Mouse (Mus musculus) forebrain, embryonic 10.5 days (tissue): ENCODE measurements around the gene Ceacam19. TPM values are rescaled to one million over a fixed set of nuclear protein-coding genes. Genes with fewer than 3 reads are reported as not detected.

Source experiments
- DNase-seq: peaks from one replicate; pipeline ENCODE4 v3.0.0-alpha.2; 2017; ENCODE audit warnings: low spot score; ENCODE audit errors: extremely low spot score
- H3K27ac ChIP-seq: fragments of 300-500 bp; sonication (generic); 2 replicates; pipeline ENCODE4 v1.5.1; 2016; ENCODE audit warnings: mild to moderate bottlenecking
- H3K27me3 ChIP-seq: fragments of 300-500 bp; sonication (generic); 2 replicates; pipeline ENCODE4 v1.6.1; 2016; ENCODE audit warnings: mild to moderate bottlenecking; ENCODE audit not compliant: poor library complexity, severe bottlenecking
- H3K36me3 ChIP-seq: fragments of 300-500 bp; sonication (generic); replicated peaks from 2 replicates; pipeline ENCODE4 v1.6.1; 2016; ENCODE audit warnings: mild to moderate bottlenecking, moderate library complexity
- H3K4me1 ChIP-seq: fragments of 300-500 bp; sonication (generic); 2 replicates; pipeline ENCODE4 v1.6.1; 2016
- H3K4me3 ChIP-seq: fragments of 300-500 bp; sonication (generic); 2 replicates; pipeline ENCODE4 v1.5.1; 2016; ENCODE audit warnings: mild to moderate bottlenecking, moderate library complexity
- H3K9me3 ChIP-seq: fragments of 300-500 bp; sonication (generic); 2 replicates; pipeline ENCODE4 v1.6.1; 2016; ENCODE audit warnings: mild to moderate bottlenecking, moderate library complexity
- WGBS: fragments of 180-500 bp; shearing (Covaris S2); methylation state at CpG from one replicate; pipeline ENCODE4 v1.1.7; 2016; 5-methylcytosine and 5-hydroxymethylcytosine counted together
- polyA plus RNA-seq: library from polyadenylated mRNA; unstranded; fragments of >200 nt; fragmentation: Nextera tagmentation; extraction: Ambion mirVana; gene quantifications from 2 replicates; pipeline ENCODE4 v1.2.1, GENCODE M21; 2016

The Ceacam19 gene
- polyA plus RNA-seq, 1 experiment from 2014 or later = not detected

DNA sequence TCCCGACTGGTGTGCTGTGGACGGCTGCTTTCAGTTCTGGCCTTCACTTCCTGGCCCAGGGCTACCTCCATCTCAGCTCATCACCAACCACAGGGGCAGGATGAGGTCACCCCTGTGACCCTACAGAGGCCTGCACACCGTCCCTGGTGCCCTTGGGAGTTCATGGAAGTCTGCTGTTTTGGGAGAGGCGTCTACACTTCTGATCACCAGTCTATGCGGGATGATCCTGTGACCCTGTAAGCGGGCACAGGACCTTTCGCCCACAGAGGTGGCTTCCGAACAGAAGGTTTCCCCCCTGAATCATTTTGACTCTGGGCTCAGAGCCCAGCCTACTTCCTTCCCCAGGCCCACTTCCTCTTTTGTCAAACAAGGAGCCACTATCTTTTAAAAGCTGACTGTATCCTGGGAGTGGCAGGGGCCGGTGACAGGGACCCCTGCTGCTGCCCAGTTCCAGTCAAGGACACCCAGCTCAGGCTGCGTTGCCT, 16.6 kb downstream of the Ceacam19 start:
- Histone ChIP-seq H3K36me3 (no peaks in the 10 kb centered on the region), H3K4me3 (no peak overlapping the region), H3K27ac (no peak overlapping the region), H3K9me3 (peaks cover 12% of the 10 kb centered on the region), H3K4me1 (no peaks in the 10 kb centered on the region), H3K27me3 (no peaks in the 10 kb centered on the region)
- 67% methylated on average over 10 of the region's 10 CpGs for WGBS
- DNase-seq = no peak

DNA sequence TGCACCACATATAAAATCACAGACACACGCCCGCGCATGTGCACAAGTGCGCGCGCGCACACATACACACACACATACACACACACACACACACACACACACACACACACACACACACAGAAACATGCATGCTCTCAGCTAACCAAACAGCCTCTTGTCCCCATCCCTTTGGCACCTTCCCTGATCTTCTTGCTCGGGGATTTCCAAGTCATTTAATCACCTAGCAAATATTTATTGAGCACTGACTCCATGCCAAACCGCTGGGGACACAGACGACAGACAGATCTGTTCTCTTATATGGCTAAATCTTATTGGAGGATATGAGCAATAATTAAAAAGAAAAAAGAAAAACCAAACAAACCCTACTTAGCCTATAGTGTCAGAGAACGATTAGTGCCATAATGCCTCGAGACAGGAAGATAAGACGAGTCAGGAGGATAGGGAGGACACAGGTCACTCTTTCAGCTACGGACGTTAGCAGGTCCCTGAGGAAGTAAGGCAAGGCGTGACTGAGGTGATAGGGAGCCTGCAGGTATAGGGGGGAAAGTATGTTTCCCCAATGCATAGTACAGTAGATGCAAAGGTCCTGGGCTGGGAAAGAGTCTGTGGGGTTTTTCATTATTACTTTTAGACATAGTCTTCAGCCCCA, 19.9 kb downstream of the Ceacam19 start:
- H3K27ac ChIP-seq = no peak overlapping the region
- peaks cover 7% of the 10 kb centered on the region for H3K9me3 ChIP-seq
- 90% methylated on average over 16 of the region's 16 CpGs for WGBS
- no peaks in the 10 kb centered on the region for H3K27me3 ChIP-seq
- H3K4me3 ChIP-seq = no peak overlapping the region
- DNase-seq = no peak
- no peaks in the 10 kb centered on the region for H3K4me1 ChIP-seq
- H3K36me3 ChIP-seq = no peaks in the 10 kb centered on the region

DNA sequence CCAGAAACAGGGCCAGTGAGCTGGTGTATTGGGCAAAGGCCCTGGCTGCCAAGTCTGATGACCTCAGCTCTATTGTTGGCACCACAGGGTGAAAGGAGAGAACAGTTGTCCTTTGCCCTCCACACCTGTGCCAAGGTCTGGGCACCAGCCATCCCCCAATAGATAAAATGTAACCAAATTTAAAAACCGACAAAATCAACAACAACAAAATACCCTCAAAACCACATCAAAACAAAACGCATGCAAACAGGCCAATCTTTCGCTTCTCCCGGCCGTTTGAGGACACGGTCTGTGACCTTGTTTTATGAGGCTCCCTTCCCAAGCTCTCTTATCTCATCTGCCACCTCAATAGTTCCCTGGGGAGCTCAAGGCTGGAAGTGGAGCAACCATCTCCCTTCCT, 21.3 kb downstream of the Ceacam19 start:
- Histone ChIP-seq H3K27me3 (no peaks in the 10 kb centered on the region), H3K4me1 (no peaks in the 10 kb centered on the region), H3K4me3 (no peak overlapping the region), H3K27ac (no peak overlapping the region), H3K36me3 (no peaks in the 10 kb centered on the region), H3K9me3 (peaks cover 7% of the 10 kb centered on the region)
- no peak for DNase-seq
- WGBS = 90% methylated on average over 6 of the region's 6 CpGs

DNA sequence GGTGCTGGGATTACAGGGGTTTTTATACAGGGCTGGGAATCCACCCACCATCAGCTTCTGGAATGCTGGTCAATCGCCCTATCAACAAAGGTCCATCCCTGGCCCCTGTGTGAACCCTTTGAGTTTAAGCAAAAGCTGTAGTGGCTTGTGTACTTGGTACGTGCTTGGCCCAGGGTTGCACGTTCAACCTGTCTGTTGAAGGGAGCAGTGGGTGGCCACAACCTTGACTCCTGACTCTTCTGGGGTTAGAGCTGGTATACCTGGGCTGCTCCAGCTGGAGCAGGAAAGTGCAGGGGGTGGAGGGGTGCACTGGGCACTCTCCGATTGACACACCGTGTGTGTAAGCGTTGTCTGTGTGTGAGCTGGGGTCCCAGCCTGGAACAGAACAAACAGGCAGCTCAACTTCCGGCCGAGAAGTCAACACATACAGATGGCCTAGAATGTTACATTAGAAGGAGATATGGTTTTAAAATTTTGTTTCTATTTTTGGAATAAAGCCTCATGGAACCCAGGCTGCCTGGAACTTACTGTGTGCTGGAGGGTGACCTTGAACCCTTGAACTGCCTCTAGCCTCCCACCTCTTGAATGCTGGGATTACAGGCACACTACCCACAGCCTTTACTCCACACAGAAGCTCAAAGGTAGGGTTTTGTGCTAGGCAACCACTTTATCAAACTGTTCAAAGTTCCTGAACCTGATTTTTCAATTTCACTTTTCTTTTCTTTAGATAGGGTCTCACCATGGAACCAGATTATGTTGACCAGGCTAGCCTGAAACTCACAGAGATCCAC, 22.3 kb downstream of the Ceacam19 start:
- Histone ChIP-seq H3K4me3 (no peak overlapping the region), H3K27me3 (no peaks in the 10 kb centered on the region), H3K4me1 (no peaks in the 10 kb centered on the region), H3K36me3 (no peaks in the 10 kb centered on the region), H3K9me3 (peaks cover 12% of the 10 kb centered on the region), H3K27ac (no peak overlapping the region)
- DNase-seq = no peak
- 84% methylated on average over 8 of the region's 8 CpGs for WGBS

DNA sequence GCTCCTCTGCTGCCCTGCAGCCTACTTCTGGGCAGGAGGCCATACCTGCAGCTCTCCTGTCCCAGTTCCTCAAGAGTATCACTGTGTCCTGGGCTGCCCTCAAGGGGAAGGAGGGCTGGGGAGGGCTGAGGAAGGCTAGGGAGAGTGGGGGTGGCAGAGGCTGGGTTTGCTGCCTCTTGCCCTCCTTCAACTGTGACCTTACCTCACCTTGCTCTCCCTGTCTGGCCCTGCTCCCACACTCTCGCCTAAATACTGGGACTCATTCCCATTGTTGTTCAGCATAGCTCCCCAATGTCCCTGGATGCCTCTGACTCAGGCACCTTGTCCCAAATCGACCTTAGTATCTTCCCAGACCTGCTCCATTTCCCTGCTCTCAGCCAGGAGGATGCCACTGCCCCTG, 23.5 kb downstream of the Ceacam19 start:
- no peaks in the 10 kb centered on the region for H3K36me3 ChIP-seq
- H3K9me3 ChIP-seq = peaks cover 12% of the 10 kb centered on the region
- H3K4me1 ChIP-seq = no peaks in the 10 kb centered on the region
- H3K27ac ChIP-seq = no peak overlapping the region
- DNase-seq = no peak
- WGBS = 29% methylated on average over 2 of the region's 2 CpGs
- no peak overlapping the region for H3K4me3 ChIP-seq
- H3K27me3 ChIP-seq = no peaks in the 10 kb centered on the region

GRCm38 (mm10) chr7:19861199-19861598, 26.6 kb downstream of the Ceacam19 start, which contains the start of gene Ceacam16:
Gene Ceacam16, minus strand, starts transcription at chr7:19861299.
- WGBS = 82% methylated on average over 9 of the region's 9 CpGs
- Histone ChIP-seq H3K36me3 (no peaks in the 10 kb centered on the region), H3K9me3 (peaks cover 15% of the 10 kb centered on the region), H3K27me3 (0 out of 2 replicates have a peak, but pooled peaks cover 4% of the 10 kb centered on the region), H3K27ac (no peak within 1 kb of the TSS), H3K4me3 (no peak within 1 kb of the TSS), H3K4me1 (no peaks in the 10 kb centered on the region)
- DNase-seq = no peak

DNA sequence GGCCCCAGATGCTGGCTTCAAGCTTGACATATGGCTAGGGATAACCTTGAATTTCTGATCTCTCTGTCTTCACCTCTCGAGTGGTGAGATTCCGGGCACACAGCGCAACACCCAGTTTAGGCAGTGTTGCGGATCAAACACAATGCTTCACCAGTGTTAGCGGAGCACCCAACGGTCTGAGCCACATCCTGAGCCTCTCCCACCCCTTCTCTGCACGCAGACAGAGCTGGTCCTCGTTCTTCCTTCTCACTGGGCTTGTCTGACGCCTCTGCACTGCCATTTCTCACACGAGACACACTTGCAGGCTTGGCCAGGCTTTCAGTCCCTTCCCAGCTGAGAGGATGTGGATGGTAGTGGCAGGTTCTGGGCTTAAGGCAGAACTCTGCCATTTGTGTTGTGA, 28.0 kb downstream of the Ceacam19 start:
- WGBS = 80% methylated on average over 10 of the region's 10 CpGs

GRCm38 (mm10) chr7:19856283-19856682, 31.5 kb downstream of the Ceacam19 start:
- 85% methylated on average over 6 of the region's 6 CpGs for WGBS

More for the DNA sequence above, 28.0 kb downstream of the Ceacam19 start:
- Histone ChIP-seq H3K4me3 (no peak overlapping the region), H3K27me3 (0 out of 2 replicates have a peak, but pooled peaks cover 4% of the 10 kb centered on the region), H3K36me3 (no peaks in the 10 kb centered on the region), H3K27ac (no peak overlapping the region), H3K9me3 (peaks cover 15% of the 10 kb centered on the region), H3K4me1 (no peaks in the 10 kb centered on the region)
- DNase-seq = no peak

GRCm38 (mm10) chr7:19855663-19856062, 32.1 kb downstream of the Ceacam19 start:
- Histone ChIP-seq H3K27ac (no peak overlapping the region), H3K27me3 (peaks cover 35% of the 10 kb centered on the region), H3K4me1 (peaks cover 7% of the 10 kb centered on the region), H3K9me3 (peaks cover 10% of the 10 kb centered on the region; the same call in 1 of the 2 replicates), H3K4me3 (no peak overlapping the region), H3K36me3 (no peaks in the 10 kb centered on the region)
- WGBS = 85% methylated on average over 5 of the region's 5 CpGs
- DNase-seq = no peak

More at GRCm38 (mm10) chr7:19856283-19856682, 31.5 kb downstream of the Ceacam19 start:
- Histone ChIP-seq H3K4me3 (no peak overlapping the region), H3K9me3 (peaks cover 15% of the 10 kb centered on the region; the same call in 1 of the 2 replicates), H3K36me3 (no peaks in the 10 kb centered on the region), H3K4me1 (peaks cover 7% of the 10 kb centered on the region), H3K27ac (no peak overlapping the region), H3K27me3 (peaks cover 29% of the 10 kb centered on the region)
- no peak for DNase-seq

DNA sequence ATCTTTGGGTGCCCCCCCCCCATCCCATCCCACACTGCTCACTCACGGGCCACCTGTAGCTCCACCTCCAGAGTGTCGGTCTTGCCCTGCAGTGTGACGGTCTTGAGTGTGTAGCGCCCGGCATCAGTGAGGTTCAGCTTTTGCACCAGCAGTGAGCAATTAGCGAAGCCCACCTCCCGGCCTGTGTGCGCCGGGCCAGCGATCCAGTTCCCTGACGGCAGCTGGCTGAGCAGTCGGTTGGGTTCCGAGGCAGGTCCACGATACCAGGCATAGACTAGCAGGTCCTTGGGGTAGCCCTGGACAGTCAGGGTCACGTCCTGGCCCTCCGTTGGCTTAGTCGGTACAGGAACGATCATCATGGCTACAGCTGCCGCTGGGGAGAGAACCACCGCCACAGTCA, 34.2 kb downstream of the Ceacam19 start:
- Histone ChIP-seq H3K27me3 (peaks cover 43% of the 10 kb centered on the region), H3K27ac (no peak overlapping the region), H3K9me3 (peaks cover 10% of the 10 kb centered on the region; the same call in 1 of the 2 replicates), H3K4me3 (no peak overlapping the region), H3K4me1 (peaks cover 7% of the 10 kb centered on the region), H3K36me3 (no peaks in the 10 kb centered on the region)
- no peak for DNase-seq
- WGBS = 89% methylated on average over 20 of the region's 20 CpGs

DNA sequence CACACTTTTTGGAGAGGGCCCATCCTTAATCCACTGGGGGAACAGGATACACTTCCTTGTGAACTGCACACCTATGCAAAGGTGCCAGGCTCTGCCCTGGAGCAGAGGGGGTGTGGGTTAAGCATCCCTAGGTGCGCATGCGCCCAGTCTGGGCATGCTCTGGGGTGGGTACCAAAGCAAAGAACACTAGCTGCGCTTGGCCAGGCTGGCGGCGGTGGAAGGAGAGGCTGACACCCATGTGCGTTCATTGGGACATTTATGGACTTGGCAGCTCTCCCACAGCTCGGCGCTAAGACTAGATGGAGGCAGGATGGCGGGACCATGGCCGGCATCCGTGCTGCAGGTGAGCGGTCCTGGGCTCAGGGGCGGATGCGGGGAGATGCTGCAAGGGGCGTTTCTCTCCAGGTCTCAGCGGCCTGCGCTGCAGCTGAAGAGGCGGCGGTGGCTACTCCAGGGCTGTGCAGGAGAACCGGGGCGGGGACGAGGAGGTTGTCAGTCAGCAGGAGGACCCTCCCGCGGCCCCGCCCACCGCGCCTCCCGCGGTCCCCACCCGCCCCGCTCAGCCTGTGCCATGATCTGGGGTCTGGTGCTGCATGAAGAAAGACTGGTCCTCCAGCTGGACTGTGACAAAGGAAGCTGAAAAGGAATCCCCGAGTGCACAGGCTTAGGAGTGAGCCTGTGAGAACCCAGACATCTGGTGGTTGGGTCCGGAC, 35.8 kb downstream of the Ceacam19 start, which contains the start of gene Gm19345:
Gene Gm19345, plus strand, starts transcription at position 146 of the 713 bp plus-strand sequence.
- Histone ChIP-seq H3K36me3 (no peaks in the 10 kb centered on the region), H3K4me1 (peaks cover 16% of the 10 kb centered on the region), H3K27me3 (peaks cover 54% of the 10 kb centered on the region), H3K9me3 (no peaks in the 10 kb centered on the region; the same call in 1 of the 2 replicates), H3K27ac (no peak within 1 kb of the TSS), H3K4me3 (peak within 1 kb of the TSS; percentile 40)
- WGBS = 3% methylated on average over 33 of the region's 33 CpGs
- DNase-seq = no peak

GRCm38 (mm10) chr7:19844521-19845171, 43.1 kb downstream of the Ceacam19 start:
- no peaks in the 10 kb centered on the region for H3K36me3 ChIP-seq
- H3K9me3 ChIP-seq = no peaks in the 10 kb centered on the region
- H3K4me1 ChIP-seq = peaks cover 14% of the 10 kb centered on the region
- DNase-seq = no peak
- peaks cover 61% of the 10 kb centered on the region for H3K27me3 ChIP-seq
- 67% methylated on average over 15 of the region's 15 CpGs for WGBS
- no peak overlapping the region for H3K27ac ChIP-seq
- H3K4me3 ChIP-seq = no peak overlapping the region
